Mouse (Mus musculus): Measurements from ENCODE around the gene Lin7a. TPM values are rescaled to one million over a fixed set of nuclear protein-coding genes. Genes with fewer than 3 reads are reported as not detected.

The Lin7a gene
- polyA plus RNA-seq, 1 experiment: not detected

GRCm38 (mm10) chr10:107253191-107253965, 18.1 kb upstream of the Lin7a start:
- H3K4me1 ChIP-seq (ENCODE audit: control insufficient read depth, insufficient read depth, low read length): no peaks in the 10 kb centered on the region
- TF ChIP-seq POLR2A (IDR thresholded peaks at IDR 0.05; ENCODE audit: insufficient read depth, low read depth, low read length) (no peak), CTCF (IDR thresholded peaks at IDR 0.05; ENCODE audit: insufficient read depth, low read depth, low read length) (no peak)
- H3K4me3 ChIP-seq (ENCODE audit: insufficient read depth, low read depth, low read length): no peak overlapping the region
- 89% methylated on average over 4 of the region's 4 CpGs for WGBS
- no peak overlapping the region for H3K27ac ChIP-seq (ENCODE audit: insufficient read depth, low read depth, low read length)

- TF ChIP-seq POLR2A (IDR thresholded peaks at IDR 0.05; ENCODE audit: insufficient read depth, low read depth, low read length) (no peak), CTCF (IDR thresholded peaks at IDR 0.05; ENCODE audit: insufficient read depth, low read depth, low read length) (no peak)
- no peaks in the 10 kb centered on the region for H3K4me1 ChIP-seq (ENCODE audit: control insufficient read depth, insufficient read depth, low read length)
- H3K27ac ChIP-seq (ENCODE audit: insufficient read depth, low read depth, low read length): no peak overlapping the region
- no peak overlapping the region for H3K4me3 ChIP-seq (ENCODE audit: insufficient read depth, low read depth, low read length)
Measured at GRCm38 (mm10) chr10:107254656-107255055, 16.8 kb upstream of the Lin7a start.

- TF ChIP-seq CTCF (IDR thresholded peaks at IDR 0.05; ENCODE audit: insufficient read depth, low read depth, low read length) (no peak), POLR2A (IDR thresholded peaks at IDR 0.05; ENCODE audit: insufficient read depth, low read depth, low read length) (no peak)
- 96% methylated on average over 6 of the region's 6 CpGs for WGBS
- Histone ChIP-seq H3K27ac (ENCODE audit: insufficient read depth, low read depth, low read length) (no peak overlapping the region), H3K4me3 (ENCODE audit: insufficient read depth, low read depth, low read length) (no peak overlapping the region), H3K4me1 (ENCODE audit: control insufficient read depth, insufficient read depth, low read length) (no peaks in the 10 kb centered on the region)
Measured at GRCm38 (mm10) chr10:107255351-107256050, 16.0 kb upstream of the Lin7a start.

GRCm38 (mm10) chr10:107256451-107256960, 15.0 kb upstream of the Lin7a start:
- H3K4me3 ChIP-seq (ENCODE audit: insufficient read depth, low read depth, low read length): no peak overlapping the region
- WGBS: 83% methylated on average over 5 of the region's 5 CpGs
- H3K4me1 ChIP-seq (ENCODE audit: control insufficient read depth, insufficient read depth, low read length): no peaks in the 10 kb centered on the region
- no peak overlapping the region for H3K27ac ChIP-seq (ENCODE audit: insufficient read depth, low read depth, low read length)
- TF ChIP-seq CTCF (IDR thresholded peaks at IDR 0.05; ENCODE audit: insufficient read depth, low read depth, low read length) (no peak), POLR2A (IDR thresholded peaks at IDR 0.05; ENCODE audit: insufficient read depth, low read depth, low read length) (no peak)

GRCm38 (mm10) chr10:107260428-107260827, 11.1 kb upstream of the Lin7a start:
- no peak overlapping the region for H3K4me3 ChIP-seq (ENCODE audit: insufficient read depth, low read depth, low read length)
- WGBS: 88% methylated on average over 2 of the region's 2 CpGs
- H3K4me1 ChIP-seq (ENCODE audit: control insufficient read depth, insufficient read depth, low read length): no peaks in the 10 kb centered on the region
- H3K27ac ChIP-seq (ENCODE audit: insufficient read depth, low read depth, low read length): no peak overlapping the region
- TF ChIP-seq POLR2A (IDR thresholded peaks at IDR 0.05; ENCODE audit: insufficient read depth, low read depth, low read length): no peak
- no peak for TF ChIP-seq CTCF (IDR thresholded peaks at IDR 0.05; ENCODE audit: insufficient read depth, low read depth, low read length)

- WGBS: 1% methylated on average over 41 of the region's 41 CpGs
Measured at GRCm38 (mm10) chr10:107272131-107272803, 781 bp downstream of the Lin7a start.

GRCm38 (mm10) chr10:107272804-107273145, 1.3 kb downstream of the Lin7a start:
- peak overlapping the region; percentile 84 for H3K4me3 ChIP-seq (ENCODE audit: insufficient read depth, low read depth, low read length)
- WGBS: 3% methylated on average over 11 of the region's 11 CpGs
- TF ChIP-seq POLR2A (IDR thresholded peaks at IDR 0.05; ENCODE audit: insufficient read depth, low read depth, low read length) (no peak), CTCF (IDR thresholded peaks at IDR 0.05; ENCODE audit: insufficient read depth, low read depth, low read length) (no peak)

More at GRCm38 (mm10) chr10:107272131-107272803, 781 bp downstream of the Lin7a start:
- Histone ChIP-seq H3K4me1 (ENCODE audit: control insufficient read depth, insufficient read depth, low read length) (0 out of 2 replicates have a peak, but pooled peaks cover 3% of the 10 kb centered on the region), H3K27ac (ENCODE audit: insufficient read depth, low read depth, low read length) (peak overlapping the region; percentile 90), H3K4me3 (ENCODE audit: insufficient read depth, low read depth, low read length) (peak overlapping the region; percentile 84)
- TF ChIP-seq POLR2A (IDR thresholded peaks at IDR 0.05; ENCODE audit: insufficient read depth, low read depth, low read length) (0 out of 2 replicates have a peak, but pooled peaks have one; percentile 14), CTCF (IDR thresholded peaks at IDR 0.05; ENCODE audit: insufficient read depth, low read depth, low read length) (no peak)

GRCm38 (mm10) chr10:107273848-107274247, 2.4 kb downstream of the Lin7a start:
- WGBS: 59% methylated on average over 6 of the region's 6 CpGs
- TF ChIP-seq POLR2A (IDR thresholded peaks at IDR 0.05; ENCODE audit: insufficient read depth, low read depth, low read length) (no peak), CTCF (IDR thresholded peaks at IDR 0.05; ENCODE audit: insufficient read depth, low read depth, low read length) (no peak)
- H3K4me3 ChIP-seq (ENCODE audit: insufficient read depth, low read depth, low read length): no peak overlapping the region
- no peak overlapping the region for H3K27ac ChIP-seq (ENCODE audit: insufficient read depth, low read depth, low read length)
- H3K4me1 ChIP-seq (ENCODE audit: control insufficient read depth, insufficient read depth, low read length): 0 out of 2 replicates have a peak, but pooled peaks cover 3% of the 10 kb centered on the region

More at GRCm38 (mm10) chr10:107272804-107273145, 1.3 kb downstream of the Lin7a start:
- Histone ChIP-seq H3K27ac (ENCODE audit: insufficient read depth, low read depth, low read length) (peak overlapping the region; percentile 90), H3K4me1 (ENCODE audit: control insufficient read depth, insufficient read depth, low read length) (0 out of 2 replicates have a peak, but pooled peaks cover 3% of the 10 kb centered on the region)

Measured in olfactory bulb, adult 2 months (tissue).